Mouse (Mus musculus): ENCODE measurements around the gene Pycr2.

Pycr2 gene

DNA sequence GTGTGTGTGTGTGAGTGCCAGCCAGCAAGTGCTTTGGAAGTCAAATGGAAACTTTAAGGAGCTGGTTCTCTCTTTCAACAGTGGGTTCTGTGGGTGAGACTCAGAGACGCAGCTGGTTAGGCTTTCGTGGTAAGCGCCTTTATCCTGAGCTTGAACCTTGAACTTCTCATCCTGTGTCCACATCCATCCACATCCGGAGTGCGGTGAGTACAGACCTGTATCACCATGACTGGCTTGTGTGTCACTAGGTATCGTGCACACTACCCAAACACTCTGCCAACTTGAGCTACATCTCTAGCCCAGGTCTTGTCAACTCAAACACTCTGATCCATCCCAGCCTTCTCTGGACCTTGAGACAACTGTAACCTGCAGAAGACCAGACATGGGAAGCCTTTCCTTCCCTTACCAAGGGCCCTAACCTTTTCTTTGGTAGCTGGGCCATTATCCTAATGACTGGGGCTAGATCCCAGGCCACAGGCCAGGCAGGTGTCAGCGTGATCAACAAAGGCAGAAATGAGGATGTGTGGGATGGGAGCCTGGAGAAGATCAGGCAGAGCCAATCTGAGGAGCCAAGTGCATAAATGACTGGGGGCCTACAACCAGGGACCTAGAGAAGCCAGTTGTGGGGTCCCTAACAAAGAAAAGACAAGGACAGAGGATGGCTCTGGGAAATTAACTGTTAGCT, 36.8 kb downstream of the Pycr2 start:
- no peak for DNase-seq (ENCODE audit: low read depth, low spot score)

DNA sequence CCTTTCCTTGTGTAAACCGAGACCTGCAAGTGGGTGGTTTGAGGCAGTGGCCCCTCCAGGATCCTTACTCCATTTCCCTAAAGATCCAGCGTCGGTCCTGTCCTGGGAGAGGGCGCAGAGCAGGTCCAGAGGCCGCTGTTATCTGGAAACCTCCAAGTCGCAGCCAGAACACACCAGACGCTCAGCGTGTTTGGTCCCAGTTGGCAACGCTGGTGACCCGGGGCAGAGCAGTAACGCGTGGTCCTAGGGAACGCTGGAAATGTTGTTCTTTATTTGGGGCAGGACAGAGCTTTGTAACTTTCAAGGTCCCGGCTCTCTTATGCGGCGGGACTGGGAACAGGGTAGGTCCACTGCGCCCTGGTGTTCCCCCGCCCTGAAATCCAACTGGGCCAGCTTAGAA, 37.6 kb downstream of the Pycr2 start:
- no peak for DNase-seq (ENCODE audit: low read depth, low spot score)

DNA sequence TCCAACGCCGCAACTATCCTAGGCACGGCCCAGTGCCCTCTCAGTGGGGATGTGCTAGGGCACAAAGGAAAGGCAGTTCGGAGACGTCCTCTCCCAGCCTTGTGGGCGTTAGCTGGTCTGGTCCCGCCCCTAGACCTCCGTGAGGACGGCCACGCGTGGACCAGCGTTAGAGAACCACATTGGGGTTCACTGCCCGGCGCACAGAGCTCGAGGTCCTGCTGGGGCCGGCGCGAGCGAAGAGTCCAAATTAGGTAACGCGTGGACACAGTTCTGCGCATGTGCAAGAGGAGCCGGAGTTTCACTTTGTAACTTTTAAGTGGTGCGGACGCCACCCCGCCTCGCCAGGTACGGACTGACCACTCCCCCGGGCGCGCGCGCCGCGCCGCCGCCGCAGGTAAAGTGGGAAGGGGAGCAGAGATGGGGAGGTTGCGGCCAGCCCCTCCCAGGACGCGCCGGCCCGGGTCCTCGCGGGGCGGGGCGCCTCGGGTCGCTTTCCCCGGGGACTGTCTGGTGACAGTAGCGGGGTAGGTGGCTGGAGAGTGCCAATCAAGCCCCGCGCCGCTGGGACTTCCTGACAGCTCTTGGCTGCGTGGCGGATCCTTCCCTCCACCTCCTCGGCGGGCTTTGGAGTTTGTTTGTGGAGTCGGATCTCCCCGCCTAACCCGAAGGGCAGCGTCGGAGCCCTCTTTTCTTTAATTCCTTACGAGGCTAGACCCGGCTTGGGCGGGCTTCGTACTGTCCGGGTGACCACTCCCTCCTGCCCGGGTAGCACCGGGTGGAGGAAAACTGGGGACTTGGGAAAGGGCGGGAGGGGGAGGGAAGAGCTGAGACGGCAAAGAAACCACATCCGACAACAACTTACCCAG, 38.3 kb downstream of the Pycr2 start, which contains the start of gene Tmem63a:
Gene Tmem63a, plus strand, starts transcription at position 179 of the 866 bp plus-strand sequence.
- DNase-seq (ENCODE audit: low read depth, low spot score) = no peak

DNA sequence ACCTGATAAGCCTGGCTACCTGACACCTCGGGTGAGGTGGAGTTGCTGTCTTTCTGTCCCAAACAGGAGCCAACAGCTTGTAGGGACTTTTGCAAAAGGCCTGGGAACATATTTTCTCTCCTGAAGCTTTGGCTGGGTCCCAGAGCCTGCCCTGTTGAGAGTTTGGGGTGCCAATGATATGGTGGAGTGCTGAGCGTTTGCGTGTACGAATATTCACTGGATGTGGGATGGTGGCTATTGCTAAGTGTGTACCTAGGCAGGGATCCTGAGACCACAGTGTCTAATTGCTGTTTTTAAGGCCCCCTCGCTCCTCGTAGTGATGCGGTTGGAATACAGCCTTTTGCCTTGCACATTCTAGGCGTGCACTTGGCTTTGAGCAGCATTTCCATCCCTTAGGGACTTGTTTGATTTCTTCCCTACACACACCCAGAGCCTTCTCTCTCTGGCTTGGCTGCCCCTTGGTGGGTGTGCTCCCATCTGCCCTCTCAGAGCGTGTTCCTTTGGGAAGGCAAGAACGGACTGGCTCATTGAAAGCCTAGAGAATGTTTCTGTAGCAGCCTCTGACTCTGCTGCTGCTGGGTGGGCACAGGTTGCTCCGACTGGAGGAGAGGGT, 39.0 kb downstream of the Pycr2 start:
- no peak for DNase-seq (ENCODE audit: low read depth, low spot score)

DNA sequence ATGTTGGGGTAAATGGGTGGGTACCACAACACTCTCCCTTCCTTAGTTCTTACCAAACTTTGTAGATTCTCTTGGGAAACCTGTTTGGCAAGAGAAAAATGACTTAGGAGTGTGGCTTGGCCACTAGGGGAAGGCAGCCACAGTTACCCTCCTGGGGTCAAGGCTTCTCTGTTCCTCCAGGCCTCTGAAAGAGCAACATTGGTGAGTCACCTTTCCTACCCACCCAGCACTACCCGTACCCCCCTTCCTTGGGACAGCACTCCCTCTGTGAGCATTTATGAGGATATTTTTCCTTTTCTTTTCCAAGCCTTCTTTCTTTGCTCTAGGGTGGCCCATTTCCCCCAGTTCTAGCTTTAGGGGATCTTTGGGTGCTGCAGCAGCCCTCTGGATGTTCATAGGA, 39.8 kb downstream of the Pycr2 start:
- DNase-seq (ENCODE audit: low read depth, low spot score) = no peak

DNA sequence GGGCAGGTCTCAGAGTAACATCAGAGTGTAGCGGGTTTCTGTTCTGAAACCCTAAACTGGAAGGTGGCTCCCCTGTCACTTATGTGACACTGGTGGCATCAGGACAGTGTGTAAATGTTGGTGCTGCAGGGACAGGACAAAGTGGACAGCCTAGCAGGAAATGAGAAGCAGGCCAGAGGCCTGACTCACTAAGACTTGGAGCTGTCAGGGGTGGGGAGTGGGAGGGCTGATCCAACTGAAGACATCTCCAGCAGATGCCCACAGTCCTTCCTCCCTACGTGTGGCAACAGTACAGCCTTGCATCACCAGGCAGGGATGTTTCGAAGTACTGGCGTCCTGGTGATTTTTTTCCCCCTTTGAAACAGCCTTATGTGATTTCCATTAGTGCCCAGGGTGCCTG, 40.5 kb downstream of the Pycr2 start:
- no peak for DNase-seq (ENCODE audit: low read depth, low spot score)

DNA sequence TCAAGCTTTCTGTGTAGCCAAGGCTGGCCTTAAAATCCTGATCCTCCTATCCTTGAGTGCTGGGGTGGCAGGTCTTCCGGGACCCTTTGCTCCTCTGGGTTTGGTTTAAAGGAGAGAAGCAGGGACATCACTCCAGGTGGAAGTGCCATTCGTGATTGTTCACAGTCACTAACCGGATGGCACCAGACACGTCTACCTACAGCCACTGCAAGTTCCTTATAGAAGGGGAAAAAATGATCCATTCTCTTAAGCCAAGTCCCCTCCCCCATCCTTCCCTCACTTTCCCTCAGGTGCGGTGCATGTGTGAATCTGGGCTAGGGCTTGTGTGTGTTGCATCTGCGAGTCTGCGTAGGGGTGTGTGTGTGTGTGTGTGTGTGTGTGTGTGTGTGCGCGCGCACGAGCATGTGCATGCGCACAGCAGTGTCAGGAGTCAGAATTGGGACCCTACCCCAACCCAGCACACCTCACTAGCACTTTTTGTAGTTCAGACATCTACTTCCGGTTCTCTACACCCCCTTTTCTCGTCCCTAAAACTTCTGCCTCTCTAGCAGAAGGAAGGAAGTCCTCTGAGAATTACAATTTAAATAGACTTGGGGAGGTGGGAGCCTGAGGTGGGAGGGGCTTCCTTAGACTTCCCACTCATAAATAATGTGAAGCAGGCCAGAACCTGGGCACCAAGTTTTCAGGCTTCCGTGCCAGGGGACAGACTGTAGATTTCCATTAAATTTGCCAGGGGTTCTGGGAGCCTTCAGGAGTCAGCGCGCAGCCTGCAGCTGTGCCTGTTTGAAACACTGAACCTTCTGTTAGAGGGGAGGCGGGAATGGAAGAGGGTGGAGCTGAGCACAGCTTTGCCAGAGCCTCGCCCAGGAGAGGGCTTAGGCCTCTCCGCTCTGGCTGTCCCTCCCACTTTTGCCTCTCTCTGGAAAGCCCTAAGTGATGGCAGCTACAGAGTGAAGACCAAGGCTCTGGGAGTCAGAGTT, 41.2 kb downstream of the Pycr2 start:
- DNase-seq (ENCODE audit: low read depth, low spot score) = peak; percentile 57

DNA sequence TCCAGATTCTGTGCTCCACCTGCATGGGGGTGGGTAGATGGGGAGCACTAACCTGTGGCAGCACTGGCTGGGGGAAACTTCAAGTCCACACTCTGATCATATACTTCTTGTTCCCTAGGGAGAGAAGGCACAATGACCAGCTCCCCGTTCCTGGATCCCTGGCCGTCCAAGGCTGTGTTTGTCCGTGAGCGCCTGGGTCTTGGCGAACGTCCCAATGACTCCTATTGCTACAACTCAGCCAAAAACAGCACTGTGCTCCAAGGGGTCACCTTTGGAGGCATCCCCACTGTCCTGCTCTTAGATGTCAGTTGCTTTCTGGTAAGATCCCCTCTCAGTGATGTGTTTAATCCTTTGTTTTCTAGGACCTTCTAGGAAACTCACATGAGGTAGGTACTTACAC, 42.4 kb downstream of the Pycr2 start:
- no peak for DNase-seq (ENCODE audit: low read depth, low spot score)

DNA sequence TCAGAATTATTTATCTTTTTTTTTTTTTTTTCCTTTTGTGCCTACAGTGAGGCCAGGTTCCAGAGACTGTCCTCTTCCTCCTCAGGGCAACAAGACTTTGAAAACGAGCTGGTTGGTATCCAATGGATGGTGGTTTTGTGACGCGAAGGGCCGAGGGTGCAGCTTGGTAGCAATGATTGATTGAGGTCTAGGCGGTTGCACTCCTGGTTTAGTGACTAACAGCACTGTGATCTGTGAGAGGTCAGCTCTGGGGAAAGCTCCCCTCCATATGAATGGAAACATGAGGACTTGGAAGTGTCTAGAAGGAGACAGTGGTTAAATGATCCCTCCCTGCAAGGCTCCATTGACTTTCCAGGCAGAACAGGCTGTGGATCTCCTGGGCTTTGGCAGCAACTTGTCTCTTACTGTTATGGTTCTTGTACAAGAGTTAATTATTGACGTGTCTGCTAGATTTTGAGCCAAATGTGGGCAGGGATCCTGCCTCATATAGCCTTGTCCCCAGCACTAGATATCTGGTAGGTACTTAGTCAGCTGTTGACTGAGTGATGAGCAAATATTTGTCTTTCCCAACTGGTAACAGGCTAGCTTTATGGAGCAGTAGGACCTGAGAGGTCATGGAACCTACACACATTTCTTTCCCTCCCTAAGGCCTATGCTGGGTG, 48.1 kb downstream of the Pycr2 start:
- no peak for DNase-seq (ENCODE audit: low read depth, low spot score)

DNA sequence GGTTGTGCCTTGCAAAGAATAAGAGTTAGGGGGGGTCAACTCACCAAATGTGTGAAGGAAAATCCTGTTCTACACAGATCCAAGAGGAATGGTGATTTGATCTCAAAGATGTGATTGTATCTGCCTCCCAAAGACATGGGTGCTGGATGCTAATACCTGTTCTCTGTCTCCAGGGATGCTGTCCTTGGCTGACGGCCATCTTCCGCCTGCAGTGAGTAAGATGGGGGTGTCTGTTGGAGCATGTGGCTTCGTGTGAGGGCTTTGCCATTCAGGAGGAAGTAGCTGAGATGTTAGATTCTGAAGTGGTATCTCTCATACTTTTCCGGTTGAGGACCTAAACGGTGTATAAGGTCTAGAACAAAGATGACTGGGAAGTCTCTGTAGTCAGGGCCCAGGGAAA, 48.7 kb downstream of the Pycr2 start:
- DNase-seq (ENCODE audit: low read depth, low spot score) = no peak

DNA sequence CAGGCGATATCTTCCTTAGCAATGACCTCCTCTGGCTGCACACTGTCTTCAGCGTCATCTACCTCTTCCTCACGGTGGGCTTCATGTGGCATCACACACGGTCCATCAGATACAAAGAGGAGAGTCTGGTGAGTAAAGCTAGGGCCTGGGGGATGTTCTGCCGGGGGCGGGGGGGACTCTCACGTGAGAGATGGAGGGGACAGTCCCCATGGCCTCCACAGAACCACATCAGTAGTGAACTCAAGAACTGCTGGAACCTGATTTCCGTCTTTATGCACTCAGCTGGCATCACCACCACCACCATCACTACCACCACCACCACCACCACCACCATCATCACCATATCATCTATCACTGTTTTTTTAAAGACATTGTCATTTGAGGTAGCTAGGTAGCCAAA, 52.3 kb downstream of the Pycr2 start:
- DNase-seq (ENCODE audit: low read depth, low spot score) = no peak

DNA sequence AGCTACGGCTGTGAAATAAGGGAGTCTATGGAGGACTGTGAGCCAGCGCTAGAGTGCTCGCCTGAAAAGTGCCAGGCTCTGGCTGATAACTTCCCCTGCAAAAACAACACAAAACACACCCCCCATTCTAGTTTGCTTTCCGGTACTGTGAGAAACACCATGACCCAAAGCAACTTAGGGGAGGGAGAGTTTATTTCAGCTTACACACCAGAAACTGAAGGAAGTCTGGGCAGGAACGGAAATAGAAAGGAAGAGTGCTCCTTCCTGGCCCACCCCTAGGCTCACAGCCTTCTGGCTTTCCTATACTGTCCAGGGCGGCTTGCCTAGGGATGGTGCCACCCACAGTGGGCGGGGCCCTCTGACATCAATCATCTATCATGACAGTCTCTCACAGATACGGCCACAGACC, 52.9 kb downstream of the Pycr2 start:
- DNase-seq (ENCODE audit: low read depth, low spot score) = no peak
